Mouse (Mus musculus): ENCODE measurements around the gene Mrgpra2b.
"Not testable (repeated sequence)": the region's sequence is repeated elsewhere in the genome, so short reads cannot be mapped to it uniquely, and the experiment has no call there.

The Mrgpra2b gene

GRCm38 (mm10) chr7:47528762-47529161, at the start of gene Mrgpra2b:
TSS of gene Mrgpra2b (minus strand) at chr7:47528862.
- no peak for DNase-seq (ENCODE audit: extremely low spot score, low read depth, low spot score)

- DNase-seq (ENCODE audit: extremely low spot score, low read depth, low spot score), result no peak
Measured at GRCm38 (mm10) chr7:47516379-47516778, 12.3 kb downstream of the Mrgpra2b start.

- DNase-seq (ENCODE audit: extremely low spot score, low read depth, low spot score), result no peak
Measured at GRCm38 (mm10) chr7:47515050-47515449, 13.6 kb downstream of the Mrgpra2b start.

- DNase-seq (ENCODE audit: extremely low spot score, low read depth, low spot score), result no peak
Measured at GRCm38 (mm10) chr7:47502953-47503352, 25.7 kb downstream of the Mrgpra2b start.

GRCm38 (mm10) chr7:47491266-47491665, 37.4 kb downstream of the Mrgpra2b start:
- DNase-seq (ENCODE audit: extremely low spot score, low read depth, low spot score), result not testable (repeated sequence)

GRCm38 (mm10) chr7:47489438-47489837, 39.2 kb downstream of the Mrgpra2b start:
- not testable (repeated sequence) for DNase-seq (ENCODE audit: extremely low spot score, low read depth, low spot score)

- DNase-seq (ENCODE audit: extremely low spot score, low read depth, low spot score), result not testable (repeated sequence)
Measured at GRCm38 (mm10) chr7:47483181-47483580, 45.5 kb downstream of the Mrgpra2b start.

- DNase-seq (ENCODE audit: extremely low spot score, low read depth, low spot score), result not testable (repeated sequence)
Measured at GRCm38 (mm10) chr7:47473904-47474303, 54.8 kb downstream of the Mrgpra2b start.

GRCm38 (mm10) chr7:47465278-47465981, 63.2 kb downstream of the Mrgpra2b start:
- not testable (repeated sequence) for DNase-seq (ENCODE audit: extremely low spot score, low read depth, low spot score)

- DNase-seq (ENCODE audit: extremely low spot score, low read depth, low spot score), result not testable (repeated sequence)
Measured at GRCm38 (mm10) chr7:47452015-47452414, 76.6 kb downstream of the Mrgpra2b start, which contains the start of gene Mrgpra2a. TSS of gene Mrgpra2a (minus strand) at chr7:47452139.

GRCm38 (mm10) chr7:47445729-47446128, 82.9 kb downstream of the Mrgpra2b start:
- not testable (repeated sequence) for DNase-seq (ENCODE audit: extremely low spot score, low read depth, low spot score)

- not testable (repeated sequence) for DNase-seq (ENCODE audit: extremely low spot score, low read depth, low spot score)
Measured at GRCm38 (mm10) chr7:47436463-47436862, 92.2 kb downstream of the Mrgpra2b start.

- DNase-seq (ENCODE audit: extremely low spot score, low read depth, low spot score), result not testable (repeated sequence)
Measured at GRCm38 (mm10) chr7:47427815-47428508, 100.7 kb downstream of the Mrgpra2b start.
